Mouse (Mus musculus) left cerebral cortex, postnatal 25 days (tissue): ENCODE data around the gene Fgfr2. TPM values are rescaled to one million over a fixed set of nuclear protein-coding genes. Genes with fewer than 3 reads are reported as not detected.
A peak's percentile ranks its signal among the peaks of the same experiment; 100 is the strongest.
"Not testable (repeated sequence)": the region's sequence is repeated elsewhere in the genome, so short reads cannot be mapped to it uniquely, and the experiment has no call there.

Experiments
- DNase-seq, 2 experiments: peaks; one replicate each; pipeline ENCODE4 v3.0.0; 2022; ENCODE audit warnings: low spot score in 2 of 2, mixed read lengths in 1 of 2
- intact Hi-C: fragments of 180-260 bp; cut with DNase I; formaldehyde crosslinking; loops from one replicate; pipeline ENCODE4 v1.15.1; 2025
- total RNA-seq, 2 experiments: library from RNA; stranded (reverse); gene quantifications; 2 replicates each; pipeline ENCODE4 v1.2.3; 2021

The Fgfr2 gene
- total RNA-seq, 2 experiments from 2014 or later: 37.1 to 42.0 TPM

- no peak for DNase-seq
- intact Hi-C loops: no loop called here
Measured at GRCm38 (mm10) chr7:132449891-132450735, 673.0 kb downstream of the Fgfr2 start.

- intact Hi-C loops: no loop called here
- DNase-seq: no peak
Measured at GRCm38 (mm10) chr7:132448511-132449154, 674.5 kb downstream of the Fgfr2 start.

- no peak for DNase-seq
- intact Hi-C loops: no loop called here
Measured at GRCm38 (mm10) chr7:132447558-132447957, 675.6 kb downstream of the Fgfr2 start.

GRCm38 (mm10) chr7:132446841-132447240 is 676.3 kb downstream of the Fgfr2 start:
- intact Hi-C loops: no loop called here
- no peak for DNase-seq

GRCm38 (mm10) chr7:132444221-132444620 is 678.9 kb downstream of the Fgfr2 start:
- no peak for DNase-seq
- intact Hi-C loops: no loop called here

- DNase-seq: no peak
- intact Hi-C loops: no loop called here
Measured at GRCm38 (mm10) chr7:132443769-132444168, 679.4 kb downstream of the Fgfr2 start.

GRCm38 (mm10) chr7:132443134-132443533 is 680.0 kb downstream of the Fgfr2 start:
- no peak for DNase-seq
- intact Hi-C loops: no loop called here

- intact Hi-C loops, DNase-seq: not testable (repeated sequence)
Measured at GRCm38 (mm10) chr7:132442133-132442763, 680.9 kb downstream of the Fgfr2 start.

DNA sequence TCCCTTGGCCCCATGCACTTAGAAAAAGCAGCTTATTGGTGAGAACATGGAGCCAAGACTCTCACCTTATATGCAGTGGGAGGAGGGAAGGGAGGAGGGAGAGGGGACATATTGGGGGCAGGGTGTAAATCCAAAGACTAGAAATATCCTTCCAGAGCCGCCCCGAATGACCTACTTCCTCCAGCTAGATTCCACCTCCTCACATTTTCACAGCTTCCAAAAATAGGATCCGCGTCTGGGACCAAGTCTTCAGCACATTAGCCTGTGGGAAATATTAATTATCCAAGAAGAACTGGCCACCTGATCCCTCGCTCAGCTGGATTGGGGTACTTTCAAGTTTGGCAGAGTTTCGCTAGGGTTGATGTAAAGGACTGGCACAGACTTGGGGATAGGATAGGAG is 683.2 kb downstream of the Fgfr2 start:
- intact Hi-C loops: no loop called here
- DNase-seq: no peak

DNA sequence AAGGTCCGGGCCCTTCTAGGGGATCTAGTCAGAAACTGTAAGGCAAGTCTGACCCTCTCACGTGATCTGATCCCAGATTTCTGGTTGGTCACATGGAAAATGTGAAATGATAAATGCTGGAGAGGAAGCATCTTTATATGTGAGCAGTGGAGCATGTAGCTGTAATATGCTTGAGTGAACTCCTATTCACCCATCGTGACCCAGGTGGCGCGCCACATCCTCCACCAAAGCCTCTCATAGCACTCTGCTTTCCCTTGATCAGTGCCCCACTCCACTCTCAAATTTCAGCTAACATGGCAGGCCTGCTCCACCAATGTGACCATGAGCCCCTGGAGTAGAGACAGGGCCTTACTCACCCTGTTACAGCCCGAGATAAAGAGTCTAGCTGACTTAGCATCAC is 685.1 kb downstream of the Fgfr2 start:
- intact Hi-C loops: no loop called here
- no peak for DNase-seq

DNA sequence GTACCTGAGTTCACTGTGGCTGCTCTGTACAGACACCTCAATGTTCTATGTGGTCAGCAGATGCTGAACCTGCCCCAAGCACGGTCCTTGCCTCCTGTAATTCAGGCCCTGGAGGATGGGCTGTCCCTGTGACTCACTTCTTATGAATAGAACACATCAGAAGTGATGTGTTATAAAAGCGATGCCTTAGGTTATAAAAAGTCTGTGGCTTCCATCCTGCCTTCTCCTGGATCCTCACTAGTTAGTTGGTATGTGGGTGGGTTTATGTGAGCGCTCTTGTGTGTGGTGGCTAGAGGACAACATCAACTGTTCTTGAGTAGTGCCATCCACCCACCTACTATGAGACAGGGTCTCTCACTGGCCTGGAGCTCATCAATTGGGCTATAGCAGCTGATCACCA is 685.7 kb downstream of the Fgfr2 start:
- intact Hi-C loops: no loop called here
- peak in 1 of 2 experiments; percentile 48 for DNase-seq

DNA sequence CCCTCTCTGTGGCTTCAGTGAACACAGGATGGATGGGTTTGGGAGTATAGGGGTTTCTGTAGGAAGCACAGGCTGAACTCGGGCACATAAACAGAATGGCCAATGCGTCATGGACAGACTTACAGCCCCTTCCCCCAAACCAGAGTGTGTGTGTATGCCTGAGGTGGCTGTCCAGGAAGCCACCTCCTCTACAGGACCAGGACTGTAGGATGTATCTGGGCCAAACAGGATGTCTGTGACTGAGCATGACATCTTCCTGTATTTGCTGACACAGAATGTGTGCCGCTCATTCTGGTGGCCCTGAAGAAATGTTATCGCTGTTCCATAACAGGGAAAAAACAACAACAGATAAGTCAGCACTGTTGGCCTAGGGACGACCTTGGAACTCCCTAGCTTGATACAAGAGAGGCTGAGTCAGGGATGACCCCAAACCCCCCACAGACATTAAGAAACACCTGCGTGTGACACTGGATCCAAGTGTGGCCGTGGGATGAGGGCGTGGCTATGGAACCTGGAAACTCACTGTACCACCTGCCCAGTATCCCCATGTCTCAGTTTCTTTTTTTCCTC is 687.6 kb downstream of the Fgfr2 start:
- intact Hi-C loops: no loop called here
- DNase-seq: no peak

DNA sequence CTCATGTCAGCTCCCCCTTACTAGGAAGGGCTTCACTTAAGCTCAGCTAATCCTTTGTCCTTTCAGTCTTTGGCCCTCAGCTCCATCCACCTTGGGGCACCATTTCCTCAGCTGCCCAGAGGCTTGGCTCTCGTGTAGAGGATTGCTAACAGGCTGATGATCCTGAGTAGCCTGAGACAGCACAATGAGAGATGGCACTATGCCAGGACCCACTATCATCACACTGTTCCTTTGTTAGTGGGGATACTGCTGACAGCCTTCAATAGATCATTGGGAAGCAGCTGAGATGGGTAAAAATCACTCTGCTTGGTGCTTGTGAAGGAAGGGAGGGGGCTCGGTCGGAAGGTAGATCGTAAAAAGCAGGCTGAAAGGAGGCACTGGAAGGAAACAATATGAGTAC is 693.8 kb downstream of the Fgfr2 start:
- intact Hi-C loops: no loop called here
- DNase-seq: peak in 1 of 2 experiments; percentile 14

GRCm38 (mm10) chr7:132428308-132428707 is 694.8 kb downstream of the Fgfr2 start:
- no peak for DNase-seq
- intact Hi-C loops: no loop called here

- DNase-seq: no peak
- intact Hi-C loops: no loop called here
Measured at GRCm38 (mm10) chr7:132426069-132426468, 697.1 kb downstream of the Fgfr2 start.

DNA sequence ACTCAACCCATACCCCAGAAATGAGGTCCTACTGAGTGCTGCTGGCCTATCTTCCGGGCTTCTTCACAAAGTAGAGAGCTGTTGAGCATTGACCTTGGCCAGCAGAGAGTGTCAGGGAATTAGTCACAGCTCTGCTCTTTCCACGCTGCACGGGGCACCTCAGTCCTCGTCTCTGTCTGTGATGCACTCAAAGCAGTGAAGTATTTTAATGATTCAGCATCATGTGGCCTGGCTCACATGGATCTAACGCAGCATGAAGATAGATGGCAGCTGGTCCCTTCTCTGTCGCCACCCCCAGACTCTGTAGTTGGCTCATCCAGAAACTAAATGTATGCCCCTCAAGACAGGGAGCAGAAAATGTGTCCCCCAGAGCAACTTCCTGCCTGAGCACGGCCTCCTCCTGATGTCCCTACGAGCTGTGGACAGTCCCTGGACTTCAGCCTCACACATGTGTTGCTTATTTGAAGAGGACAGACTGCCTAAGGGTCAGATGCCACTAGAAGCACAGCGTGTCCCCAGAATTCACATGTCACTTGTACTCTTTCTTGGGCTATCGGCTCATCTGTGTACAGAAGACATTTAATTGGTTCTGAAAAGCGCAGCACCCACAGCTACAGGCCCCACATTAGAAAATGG is 697.7 kb downstream of the Fgfr2 start:
- DNase-seq: peak in 1 of 2 experiments; percentile 37

DNA sequence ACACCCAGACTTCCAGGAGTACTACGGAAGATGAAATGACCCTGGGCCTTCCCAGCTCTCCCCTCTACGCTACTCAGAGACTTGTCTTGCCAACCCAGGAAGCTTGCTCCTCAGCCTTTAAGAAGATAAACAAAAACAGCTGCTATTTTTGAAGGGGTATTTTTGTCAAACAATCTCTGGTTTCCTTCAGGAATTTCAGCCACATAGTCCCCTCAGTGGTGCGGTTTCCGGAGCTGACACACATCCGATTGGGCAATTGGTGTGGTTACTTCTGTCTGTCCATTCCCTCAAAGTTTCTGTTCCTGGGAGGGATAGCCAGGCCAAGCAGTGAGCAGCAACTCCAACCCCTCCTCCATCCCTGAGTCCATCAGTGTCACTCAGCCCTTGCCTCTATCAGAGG is 699.6 kb downstream of the Fgfr2 start:
- intact Hi-C loops: no loop called here
- no peak for DNase-seq

More for the DNA sequence above, 697.7 kb downstream of the Fgfr2 start:
- intact Hi-C loops: no loop called here

DNA sequence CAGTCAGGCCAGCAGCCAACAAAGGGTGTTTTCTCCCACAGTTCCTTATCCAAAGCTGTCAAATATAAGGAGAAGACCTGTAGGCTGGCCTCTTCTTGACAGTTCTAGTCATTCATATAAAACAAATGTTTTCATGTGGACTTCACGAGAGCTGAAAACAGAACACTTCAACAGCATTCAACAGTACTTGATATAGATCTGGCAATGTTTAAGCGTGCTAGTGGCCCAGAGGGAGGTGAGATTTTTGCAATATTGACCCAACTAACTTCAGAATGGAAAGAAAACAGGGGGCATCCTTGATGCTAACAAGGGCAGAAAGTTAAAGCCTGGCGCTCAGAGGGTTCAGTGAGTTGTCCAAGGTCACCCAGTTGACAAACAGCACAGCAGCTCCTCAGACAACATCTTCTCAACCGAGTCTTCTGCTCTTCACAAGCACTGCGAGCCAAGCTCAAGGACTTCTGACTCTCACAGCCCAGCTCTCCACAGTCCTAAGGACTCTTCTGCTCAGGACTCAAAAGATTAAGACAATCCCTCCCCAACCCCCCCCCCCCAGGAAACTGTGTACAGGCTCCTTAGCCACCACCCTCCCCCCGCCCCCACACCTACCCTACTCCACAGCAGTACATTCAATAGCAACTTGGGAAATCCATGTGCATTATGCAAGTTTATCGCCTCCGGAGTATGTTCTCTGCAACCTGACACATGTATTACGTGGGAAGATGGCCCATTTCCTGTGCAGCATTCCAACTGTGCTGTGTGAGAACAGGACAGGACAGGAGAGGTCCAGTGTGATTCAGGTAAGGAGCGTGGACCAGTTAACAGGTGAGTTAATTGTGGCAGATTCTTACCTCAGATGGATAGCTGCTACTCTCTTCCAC is 703.5 kb downstream of the Fgfr2 start:
- intact Hi-C loops: no loop called here
- peak in 1 of 2 experiments; percentile 39 for DNase-seq

DNA sequence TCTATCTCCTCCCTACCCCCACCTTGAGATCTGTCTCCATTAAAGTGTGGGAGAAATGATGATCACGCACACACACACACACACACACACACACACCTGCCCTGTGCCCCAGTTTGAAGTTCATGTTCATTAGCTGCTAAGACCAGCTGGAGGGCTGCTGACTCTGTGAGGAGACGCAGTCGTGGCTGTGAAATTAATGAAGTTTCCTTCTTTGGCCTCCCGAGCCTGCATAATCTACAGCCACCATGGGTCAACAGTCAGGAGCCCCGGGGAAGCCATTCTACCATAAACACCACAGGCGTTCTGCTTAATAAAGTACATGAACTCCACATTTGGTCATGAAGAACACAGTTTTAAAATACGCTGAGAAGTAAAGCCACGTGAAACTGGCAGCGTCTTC is 706.3 kb downstream of the Fgfr2 start:
- no peak for DNase-seq
- intact Hi-C loops: no loop called here
